Mouse (Mus musculus): ENCODE measurements around the gene Ppt2. TPM values are rescaled to one million over a fixed set of nuclear protein-coding genes. Genes with fewer than 3 reads are reported as not detected.

Gene Ppt2
- total RNA-seq, 2 experiments from 2014 or later, result 52.6 to 62.3 TPM

DNA sequence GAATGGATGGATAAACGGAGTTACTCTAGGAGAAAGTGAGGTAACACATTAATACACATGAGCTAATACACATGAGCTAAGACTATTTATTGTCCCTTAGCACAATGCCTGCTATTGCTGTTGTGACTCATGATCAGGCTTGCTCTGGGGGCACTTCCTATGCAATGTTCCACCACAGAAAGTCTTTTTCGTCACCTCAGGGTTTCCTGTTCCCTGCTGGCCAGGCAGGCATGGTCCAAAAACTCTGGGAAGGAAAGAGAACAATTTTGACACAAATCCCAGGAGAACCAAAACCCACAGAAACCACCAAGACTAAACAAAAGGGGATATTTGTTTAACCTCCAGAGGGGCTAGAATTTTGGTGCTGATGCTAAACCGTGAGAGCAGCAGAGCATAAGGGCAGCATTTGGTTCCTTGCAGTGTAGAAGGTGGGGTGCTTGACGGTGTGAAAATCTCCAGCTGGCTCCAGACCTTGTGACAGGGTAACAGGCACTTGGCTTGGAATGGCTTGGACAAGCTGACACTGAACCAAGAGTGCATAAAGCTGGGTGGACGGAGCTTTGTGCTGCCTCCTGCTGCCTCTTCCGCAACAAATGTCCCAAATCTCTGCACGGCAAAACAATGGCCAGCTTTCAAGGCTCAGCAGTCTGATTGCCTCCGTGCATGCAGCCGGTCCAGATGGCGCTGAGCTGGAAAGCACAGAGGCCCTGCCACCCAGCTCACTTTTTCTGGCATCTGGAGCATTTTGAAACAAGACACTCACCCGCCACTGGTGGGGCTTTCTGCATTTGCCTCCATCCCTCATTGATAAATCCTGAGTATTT is 12.7 kb upstream of the Ppt2 start:
- DNase-seq (ENCODE audit: low spot score in 2 of 2), result no peak

- DNase-seq (ENCODE audit: low spot score in 2 of 2), result no peak
These were observed 11.3 kb upstream of the Ppt2 start for GRCm38 (mm10) chr17:34639461-34640255.

GRCm38 (mm10) chr17:34637459-34637858 is 9.1 kb upstream of the Ppt2 start:
- DNase-seq (ENCODE audit: low spot score in 2 of 2), result no peak

DNA sequence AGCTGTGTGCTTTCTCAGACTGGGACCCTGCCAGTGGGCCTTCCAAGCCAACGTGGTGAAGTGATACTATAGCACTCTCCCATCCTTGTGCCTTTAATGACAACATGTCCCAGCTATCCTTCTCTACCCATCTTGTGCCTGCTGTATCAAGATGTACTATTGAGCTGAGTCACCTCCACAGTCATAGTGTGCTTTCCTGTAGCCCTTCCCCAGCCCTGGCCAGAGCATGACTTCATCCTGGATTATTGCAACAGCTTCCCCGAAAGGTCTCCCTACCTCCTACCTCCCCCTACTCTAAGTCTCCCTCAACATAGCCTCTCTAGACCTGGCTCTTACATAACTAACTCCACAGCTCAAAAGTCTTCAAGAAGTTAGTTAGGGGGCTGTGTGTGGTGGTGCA is 7.4 kb upstream of the Ppt2 start:
- DNase-seq (ENCODE audit: low spot score in 2 of 2), result no peak

GRCm38 (mm10) chr17:34632261-34632691 is 4.0 kb upstream of the Ppt2 start:
- no peak for DNase-seq (ENCODE audit: low spot score in 2 of 2)

DNA sequence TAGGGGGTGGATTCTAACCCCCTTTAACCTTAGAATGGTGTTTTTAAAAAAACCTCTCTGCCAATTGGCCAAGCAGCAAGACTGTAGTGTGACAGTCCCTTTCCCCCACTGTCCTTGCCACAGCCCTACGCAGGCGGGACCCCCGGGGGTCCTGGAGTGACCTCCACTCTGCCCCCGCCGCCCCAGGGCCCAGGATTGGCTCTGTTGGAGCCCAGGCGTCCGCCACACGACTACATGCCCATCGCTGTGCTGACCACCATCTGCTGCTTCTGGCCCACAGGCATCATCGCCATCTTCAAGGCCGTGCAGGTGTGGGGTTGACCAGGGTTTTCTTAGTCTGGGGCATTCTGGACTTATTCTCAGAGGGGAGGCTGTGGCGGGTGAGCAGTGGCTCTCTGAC is 3.3 kb upstream of the Ppt2 start:
- no peak for DNase-seq (ENCODE audit: low spot score in 2 of 2)

- DNase-seq (ENCODE audit: low spot score in 2 of 2), result no peak
These were observed 2.5 kb upstream of the Ppt2 start for GRCm38 (mm10) chr17:34630761-34631301.

GRCm38 (mm10) chr17:34629796-34630603 is 1.7 kb upstream of the Ppt2 start:
- DNase-seq (ENCODE audit: low spot score in 2 of 2), result no peak

GRCm38 (mm10) chr17:34629221-34629751 is 976 bp upstream of the Ppt2 start, which contains the start of gene Prrt1:
TSS of gene Prrt1 (plus strand) at chr17:34629533.
- no peak for DNase-seq (ENCODE audit: low spot score in 2 of 2)

- DNase-seq (ENCODE audit: low spot score in 2 of 2), result no peak
These were observed 296 bp upstream of the Ppt2 start for GRCm38 (mm10) chr17:34628644-34628967.

GRCm38 (mm10) chr17:34627093-34627942 is 992 bp downstream of the Ppt2 start:
- peak; percentile 61 to 65 for DNase-seq (ENCODE audit: low spot score in 2 of 2)

GRCm38 (mm10) chr17:34626773-34627092 is 1.6 kb downstream of the Ppt2 start:
- DNase-seq (ENCODE audit: low spot score in 2 of 2), result no peak

- DNase-seq (ENCODE audit: low spot score in 2 of 2), result no peak
These were observed 2.1 kb downstream of the Ppt2 start for GRCm38 (mm10) chr17:34626062-34626772.

- no peak for DNase-seq (ENCODE audit: low spot score in 2 of 2)
These were observed 3.3 kb downstream of the Ppt2 start for GRCm38 (mm10) chr17:34624981-34625380.

DNA sequence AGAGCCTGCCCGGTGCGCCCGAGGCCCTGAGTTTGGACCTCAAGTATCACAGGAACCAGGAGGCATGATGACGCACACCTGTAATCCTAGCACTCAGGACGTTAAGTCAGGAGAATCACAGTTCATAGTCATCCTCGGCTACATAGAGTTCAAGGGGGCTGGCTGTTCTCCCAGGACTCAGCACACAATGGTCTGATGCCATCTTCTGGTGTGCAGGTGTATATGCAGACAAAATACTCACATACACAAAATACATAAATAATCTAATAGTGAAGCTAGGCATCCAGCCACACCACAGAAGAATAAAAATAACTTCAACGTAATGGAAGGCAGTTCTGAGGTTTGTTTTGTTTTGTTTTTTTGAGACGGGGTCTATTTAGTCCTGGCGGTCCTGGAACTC is 5.1 kb downstream of the Ppt2 start:
- no peak for DNase-seq (ENCODE audit: low spot score in 2 of 2)

DNA sequence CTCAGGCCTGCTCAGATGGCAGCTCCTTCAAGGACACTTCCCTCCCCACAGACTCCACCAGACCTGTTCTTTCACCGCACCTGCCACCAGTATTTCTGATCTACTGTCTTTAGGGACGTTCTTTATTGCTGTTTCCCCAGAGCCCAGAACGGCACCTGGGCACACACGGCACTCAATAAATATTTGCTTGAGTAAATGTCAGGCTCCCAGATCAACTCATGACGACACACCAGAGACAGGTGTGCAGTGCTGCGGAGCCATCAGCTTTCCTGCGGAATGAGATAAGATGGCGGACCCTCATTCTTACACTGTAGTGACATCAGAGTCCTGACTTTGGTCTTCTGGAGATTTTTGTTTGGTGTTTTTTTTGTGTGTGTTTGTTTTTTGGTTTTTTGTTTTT is 7.3 kb downstream of the Ppt2 start:
- DNase-seq (ENCODE audit: low spot score in 2 of 2), result no peak

- DNase-seq (ENCODE audit: low spot score in 2 of 2), result peak in 1 of 2 experiments; percentile 52
These were observed 9.3 kb downstream of the Ppt2 start for GRCm38 (mm10) chr17:34618999-34619398.

DNA sequence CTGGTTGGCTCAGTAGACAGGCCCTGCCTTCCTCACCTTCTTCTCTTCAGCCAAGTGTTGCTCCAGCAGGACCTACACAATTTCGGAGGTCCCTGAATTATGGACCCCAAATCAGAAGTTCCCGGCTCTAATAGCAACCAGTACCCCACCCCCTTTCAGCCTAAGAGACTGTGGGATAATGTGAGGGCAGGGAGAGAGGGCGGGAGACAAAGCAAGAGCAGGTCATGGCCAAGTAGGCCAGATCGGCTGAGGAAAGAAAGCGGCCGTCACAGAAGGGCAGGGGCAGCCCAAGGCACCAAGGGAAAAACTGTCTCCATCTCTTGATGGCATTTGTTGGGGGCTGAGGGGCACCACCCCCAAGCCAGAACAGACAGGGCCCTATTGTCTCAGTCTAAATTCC is 12.4 kb downstream of the Ppt2 start, which contains the start of gene Egfl8:
Gene Egfl8, minus strand, starts transcription at position 101 of the 400 bp plus-strand sequence.
- DNase-seq (ENCODE audit: low spot score in 2 of 2), result no peak

DNA sequence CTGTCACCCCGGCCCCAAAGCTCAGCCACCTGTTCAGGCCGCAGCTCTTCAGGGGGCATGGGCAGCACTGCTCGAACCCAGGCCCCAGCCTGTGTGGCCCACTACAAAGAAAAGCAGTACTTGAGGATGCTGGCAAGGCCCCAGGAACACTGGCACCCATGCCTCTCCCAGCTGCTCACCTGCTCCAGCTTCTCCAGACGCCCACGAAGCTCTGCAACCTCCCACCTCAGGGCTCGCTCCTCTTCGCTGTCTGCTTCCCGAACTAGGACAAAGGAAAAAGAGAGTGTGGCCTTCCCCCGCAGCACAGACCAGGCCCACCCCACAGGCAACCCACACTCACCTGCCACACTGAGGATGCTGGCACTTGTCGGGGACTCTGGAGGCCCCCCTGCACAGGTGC is 14.5 kb downstream of the Ppt2 start:
- DNase-seq (ENCODE audit: low spot score in 2 of 2), result no peak
